ENCODE assay signal across 16 mouse cellular contexts in the genomic region with DNA sequence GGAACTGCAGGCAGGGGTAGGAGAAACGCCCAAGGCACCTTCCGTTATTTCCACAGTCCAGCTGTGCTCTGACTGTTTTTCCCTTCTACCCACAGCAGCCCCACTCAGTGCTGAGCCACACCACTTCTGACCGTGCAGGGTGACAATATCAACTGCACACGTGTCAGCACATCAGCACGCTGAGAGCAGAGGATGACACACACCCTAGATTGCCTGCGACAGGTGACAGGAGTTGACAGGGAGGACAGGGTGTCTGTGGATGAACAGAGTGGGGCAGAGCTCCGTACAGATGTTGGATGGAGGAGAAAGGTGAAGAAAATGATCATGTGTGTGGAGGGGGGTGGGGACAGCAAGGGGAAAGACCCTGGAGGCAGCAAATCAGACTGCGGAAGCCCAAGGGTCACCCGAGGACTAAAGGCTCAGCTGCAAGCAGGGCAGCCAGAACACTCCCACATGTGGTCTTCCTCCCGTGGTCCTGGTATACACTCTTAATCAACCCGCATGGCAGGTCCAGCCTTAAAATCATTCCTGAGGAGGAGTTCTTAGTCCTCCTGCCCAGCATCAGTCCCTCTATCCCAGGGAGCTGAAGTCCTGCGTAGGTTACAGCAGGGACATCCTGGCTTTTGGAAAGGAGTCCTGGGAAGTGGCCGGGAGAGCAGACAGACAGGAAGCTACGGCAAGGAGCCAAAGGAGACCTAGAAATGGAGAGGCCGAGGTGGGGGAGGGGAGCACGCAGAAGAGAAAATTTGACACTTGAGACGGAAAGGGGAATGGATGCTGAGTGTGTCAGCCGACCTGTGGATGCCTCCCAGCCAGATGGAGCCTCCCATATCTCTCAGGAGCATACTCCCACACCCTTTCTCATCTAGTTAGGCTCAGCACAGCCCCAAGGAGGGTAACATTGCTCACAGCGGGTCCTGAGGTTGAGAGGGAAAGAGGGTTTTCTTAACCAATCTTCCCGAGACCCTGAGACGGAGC.
DNase-seq lines count a peak whose midpoint lies in the region; ATAC-seq and TF ChIP-seq lines count a peak whose summit lies in the region.
"Had no signal": no experiment of that assay in that cellular context is flagged by ENCODE, and none has a peak within 500 bp of the region (broad histone marks: within the 10 kb centered on the region; RNA-seq: fewer than 3 reads in every experiment).

No protein-coding gene starts in this region.

- no peaks in the 10 kb centered on the region for H3K36me3 ChIP-seq in hindbrain, embryonic 10.5 days
- no peaks in the 10 kb centered on the region for H3K36me3 ChIP-seq in hindbrain, embryonic 12.5 days
- no peaks in the 10 kb centered on the region for H3K36me3 ChIP-seq in lung, embryonic 14.5 days (ENCODE audit: insufficient read depth)
- H3K36me3 ChIP-seq: embryonic facial prominence, embryonic 15.5 days; limb, embryonic 15.5 days; midbrain, embryonic 13.5 days; neural tube, embryonic 13.5 days had no signal

- no peak overlapping the region for H3K9ac ChIP-seq in hindbrain, embryonic 12.5 days
- H3K9ac ChIP-seq in lung, embryonic 14.5 days, result no peak overlapping the region
- H3K9ac ChIP-seq: embryonic facial prominence, embryonic 15.5 days; forebrain, embryonic 13.5 days; hindbrain, embryonic 14.5 days; limb, embryonic 15.5 days; midbrain, embryonic 13.5 days; neural tube, embryonic 13.5 days had no signal

- H3K4me3 ChIP-seq in hindbrain, embryonic 10.5 days, result no peak overlapping the region
- no peak overlapping the region for H3K4me3 ChIP-seq in hindbrain, embryonic 12.5 days
- no peak overlapping the region for H3K4me3 ChIP-seq in lung, embryonic 14.5 days (ENCODE audit: low read depth, low read length)
- H3K4me3 ChIP-seq: embryonic facial prominence, embryonic 15.5 days; forebrain, embryonic 13.5 days; limb, embryonic 15.5 days; midbrain, embryonic 13.5 days; neural tube, embryonic 13.5 days had no signal

- WGBS in hindbrain, embryonic 10.5 days, result 62% methylated on average over 21 of the region's 21 CpGs
- WGBS in hindbrain, embryonic 12.5 days, result 60% methylated on average over 21 of the region's 21 CpGs
- WGBS in lung, embryonic 14.5 days, result 31% methylated on average over 21 of the region's 21 CpGs

- no peaks in the 10 kb centered on the region for H3K9me3 ChIP-seq in hindbrain, embryonic 10.5 days
- no peaks in the 10 kb centered on the region for H3K9me3 ChIP-seq in hindbrain, embryonic 12.5 days (replicated peaks)
- H3K9me3 ChIP-seq in lung, embryonic 14.5 days (ENCODE audit: low read depth, low read length), result no peaks in the 10 kb centered on the region
- H3K9me3 ChIP-seq: embryonic facial prominence, embryonic 15.5 days; forebrain, embryonic 13.5 days; limb, embryonic 15.5 days; midbrain, embryonic 13.5 days; neural tube, embryonic 13.5 days had no signal

- H3K4me1 ChIP-seq in hindbrain, embryonic 10.5 days (replicated peaks), result peaks cover 30% of the 10 kb centered on the region
- H3K4me1 ChIP-seq in hindbrain, embryonic 12.5 days, result peaks cover 8% of the 10 kb centered on the region
- no peaks in the 10 kb centered on the region for H3K4me1 ChIP-seq in lung, embryonic 14.5 days (ENCODE audit: insufficient read depth)
- H3K4me1 ChIP-seq: midbrain, embryonic 13.5 days had no signal

- no peak for TF ChIP-seq CTCF in lung, embryonic 14.5 days (IDR thresholded peaks at IDR 0.05; ENCODE audit: low read depth)

- no peak overlapping the region for H3K4me2 ChIP-seq in hindbrain, embryonic 12.5 days (replicated peaks)
- no peak overlapping the region for H3K4me2 ChIP-seq in lung, embryonic 14.5 days
- H3K4me2 ChIP-seq: embryonic facial prominence, embryonic 15.5 days; forebrain, embryonic 13.5 days; hindbrain, embryonic 14.5 days; limb, embryonic 15.5 days; midbrain, embryonic 13.5 days; neural tube, embryonic 13.5 days had no signal

- ATAC-seq in hindbrain, embryonic 12.5 days (ENCODE audit: low FRiP score), result no peak
- peak; percentile 38; the same call in 1 of the 2 replicates for ATAC-seq in lung, embryonic 14.5 days (ENCODE audit: insufficient read depth)
- ATAC-seq: forebrain, embryonic 13.5 days; midbrain, embryonic 13.5 days had no signal

- no peak for DNase-seq in hindbrain, embryonic 10.5 days (ENCODE audit: low spot score)
- DNase-seq in lung, embryonic 14.5 days, result peak; percentile 29
- DNase-seq in lung, adult 18-20 months, result no peak
- peak; percentile 42 for DNase-seq in embryo, embryonic 10.5 days (ENCODE audit: low spot score)
- peak; percentile 21 for DNase-seq in forelimb bud, embryonic 11.5 days (ENCODE audit: low read depth, low spot score)
- DNase-seq in spleen, postnatal 4 days (ENCODE audit: low spot score in 2 of 2), result no peak
- no peak for DNase-seq in urinary bladder, postnatal 4 days (ENCODE audit: low spot score in 2 of 2)
- DNase-seq: adrenal gland, postnatal 10 days; thymus, adult 2 months had no signal

- no peaks in the 10 kb centered on the region for H3K27me3 ChIP-seq in hindbrain, embryonic 10.5 days (ENCODE audit: insufficient read depth, poor library complexity, severe bottlenecking)
- no peaks in the 10 kb centered on the region for H3K27me3 ChIP-seq in hindbrain, embryonic 12.5 days
- no peaks in the 10 kb centered on the region for H3K27me3 ChIP-seq in lung, embryonic 14.5 days (ENCODE audit: insufficient read depth, low read length)
- H3K27me3 ChIP-seq: embryonic facial prominence, embryonic 15.5 days; forebrain, embryonic 13.5 days; limb, embryonic 15.5 days; midbrain, embryonic 13.5 days; neural tube, embryonic 13.5 days had no signal

- H3K27ac ChIP-seq in hindbrain, embryonic 10.5 days, result peak overlapping the region; percentile 36
- no peak overlapping the region for H3K27ac ChIP-seq in hindbrain, embryonic 12.5 days
- H3K27ac ChIP-seq in lung, embryonic 14.5 days (ENCODE audit: low read depth), result no peak overlapping the region
- H3K27ac ChIP-seq: embryonic facial prominence, embryonic 15.5 days; forebrain, embryonic 13.5 days; hindbrain, embryonic 14.5 days; limb, embryonic 15.5 days; midbrain, embryonic 13.5 days; neural tube, embryonic 13.5 days had no signal

Comparison
In these comparisons a context has a peak if more than half of its experiments do, and no peak if none do; other contexts are left out.
1. DNase-seq: peak in lung, embryonic 14.5 days (single experiment), embryo, embryonic 10.5 days (single experiment) and forelimb bud, embryonic 11.5 days (single experiment); none in hindbrain, embryonic 10.5 days (single experiment), lung, adult 18-20 months (0 of 2), spleen, postnatal 4 days (0 of 2) and urinary bladder, postnatal 4 days (0 of 2).